Mouse (Mus musculus) C2C12 (cell line): Measurements from ENCODE around the gene Toporsl. TPM values are rescaled to one million over a fixed set of nuclear protein-coding genes. Genes with fewer than 3 reads are reported as not detected.

ENCODE experiments used
- H3K27me3 ChIP-seq: one replicate; pipeline ENCODE4 v1.6.1; 2011; ENCODE audit not compliant: control insufficient read depth, insufficient read depth, insufficient read length
- H3K36me3 ChIP-seq: one replicate; pipeline ENCODE4 v1.6.1; 2011; ENCODE audit not compliant: control insufficient read depth, insufficient read depth
- H3K4me3 ChIP-seq: one replicate; pipeline ENCODE4 v1.5.1; 2011; ENCODE audit warnings: mild to moderate bottlenecking, control low read depth; ENCODE audit not compliant: poor library complexity, insufficient read depth, severe bottlenecking
- H3K79me2 ChIP-seq: one replicate; pipeline ENCODE4 v1.6.1; 2011; ENCODE audit not compliant: control insufficient read depth, insufficient read depth
- H3K79me3 ChIP-seq: one replicate; pipeline ENCODE4 v1.6.1; 2011; ENCODE audit warnings: low read depth, control low read depth
- H3ac ChIP-seq: one replicate; pipeline ENCODE3; 2011; ENCODE audit warnings: low read depth; ENCODE audit not compliant: control insufficient read depth, insufficient read length
- CEBPB ChIP-seq: IDR thresholded peaks from one replicate; pipeline ENCODE4 v1.6.1; 2011; ENCODE audit warnings: low read depth, mild to moderate bottlenecking, control low read depth, moderate library complexity
- CTCF ChIP-seq: IDR thresholded peaks from one replicate; pipeline ENCODE4 v1.5.1; 2011; ENCODE audit not compliant: control insufficient read depth, insufficient read depth, insufficient read length
- FOSL1 ChIP-seq: IDR thresholded peaks from one replicate; pipeline ENCODE4 v1.8.0; 2011; ENCODE audit warnings: mild to moderate bottlenecking, low read length; ENCODE audit not compliant: poor library complexity, insufficient read depth, severe bottlenecking
- MAX ChIP-seq: IDR thresholded peaks from one replicate; pipeline ENCODE4 v1.6.1; 2011; ENCODE audit warnings: mild to moderate bottlenecking, control low read depth
- MYOD1 ChIP-seq: IDR thresholded peaks from one replicate; pipeline ENCODE4 v1.6.1; 2011; ENCODE audit warnings: low read depth; ENCODE audit not compliant: control insufficient read depth, insufficient read length
- MYOG ChIP-seq: IDR thresholded peaks from one replicate; pipeline ENCODE4 v1.6.1; 2011; ENCODE audit not compliant: control insufficient read depth, insufficient read length; ENCODE audit errors: extremely low read depth
- USF1 ChIP-seq: IDR thresholded peaks from one replicate; pipeline ENCODE4 v1.6.1; 2011; ENCODE audit warnings: low read depth, mild to moderate bottlenecking, control low read depth, moderate library complexity
- long read RNA-seq, 2 experiments: library from polyadenylated mRNA; unstranded; transcript quantifications; one replicate each; pipeline ENCODE4 v2.0.0; 2019 to 2020
- polyA plus RNA-seq: library from polyadenylated mRNA; unstranded; fragments of >200 nt; fragmentation: generic; extraction: Trizol; gene quantifications from one replicate; pipeline ENCODE4 v1.2.1, GENCODE M21; 2012; ENCODE audit warnings: missing spikeins

Toporsl gene
- not detected for polyA plus RNA-seq
- long read RNA-seq, experiment 1: 0 reads
- long read RNA-seq, experiment 2: 0 reads

DNA sequence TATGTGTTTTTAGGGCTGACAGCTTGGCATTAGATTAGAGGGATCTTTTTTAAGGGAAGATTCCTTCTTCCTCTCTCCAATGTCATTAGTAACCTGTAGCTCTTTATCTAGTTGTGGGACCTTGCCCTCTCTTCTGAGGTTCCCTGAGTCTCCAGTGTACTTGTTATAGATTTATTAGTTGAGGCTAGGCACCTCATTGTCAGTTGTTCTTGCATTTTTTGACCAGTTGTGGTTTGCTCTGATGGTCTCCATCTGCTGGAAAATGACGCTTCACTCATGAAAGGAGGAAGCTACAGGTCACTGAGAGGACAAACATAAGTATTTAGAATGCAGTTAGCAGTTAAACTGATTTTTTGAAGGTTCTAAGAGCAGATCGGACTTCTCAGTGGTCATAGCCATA is at the start of gene Toporsl:
TSS of gene Toporsl (plus strand) at position 348 of the 400 bp plus-strand sequence.
- Histone ChIP-seq H3ac (no peak within 1 kb of the TSS), H3K79me3 (no peaks in the 10 kb centered on the region), H3K79me2 (no peaks in the 10 kb centered on the region), H3K36me3 (no peaks in the 10 kb centered on the region), H3K27me3 (no peaks in the 10 kb centered on the region), H3K4me3 (no peak within 1 kb of the TSS)
- TF ChIP-seq MYOG (no peak), FOSL1 (no peak), CTCF (no peak), MYOD1 (no peak), CEBPB (no peak), USF1 (no peak), MAX (no peak)

GRCm38 (mm10) chr4:52557672-52558071 is 38.4 kb upstream of the Toporsl start:
- Histone ChIP-seq H3K79me3 (no peaks in the 10 kb centered on the region), H3K36me3 (no peaks in the 10 kb centered on the region), H3K4me3 (no peak overlapping the region), H3K27me3 (no peaks in the 10 kb centered on the region), H3K79me2 (no peaks in the 10 kb centered on the region), H3ac (no peak overlapping the region)
- TF ChIP-seq MYOD1 (no peak), MAX (no peak), USF1 (no peak), MYOG (no peak), CEBPB (no peak), FOSL1 (no peak), CTCF (no peak)

GRCm38 (mm10) chr4:52558080-52558479 is 38.0 kb upstream of the Toporsl start:
- Histone ChIP-seq H3K79me3 (no peaks in the 10 kb centered on the region), H3K4me3 (no peak overlapping the region), H3K79me2 (no peaks in the 10 kb centered on the region)

DNA sequence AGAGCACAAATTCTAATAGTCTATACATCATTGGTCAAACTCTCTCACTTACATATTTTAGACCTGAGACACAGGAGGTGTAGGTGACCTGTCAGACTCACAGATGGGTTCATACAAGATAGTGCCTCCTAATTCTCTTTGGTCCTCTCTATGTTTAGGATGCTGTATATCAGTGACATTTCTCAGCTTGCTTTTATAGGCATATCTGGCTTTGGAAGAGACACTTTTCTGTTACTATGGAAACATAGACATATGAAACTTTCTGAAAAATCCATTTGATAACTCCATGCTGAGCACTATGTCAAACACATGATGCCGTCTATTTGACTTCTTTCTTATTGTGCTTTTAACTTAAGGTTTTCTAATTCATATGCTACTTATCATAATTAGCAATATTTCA is 32.2 kb upstream of the Toporsl start:
- H3K79me3 ChIP-seq: no peaks in the 10 kb centered on the region
- no peak overlapping the region for H3ac ChIP-seq
- H3K36me3 ChIP-seq: no peaks in the 10 kb centered on the region
- H3K79me2 ChIP-seq: no peaks in the 10 kb centered on the region
- H3K4me3 ChIP-seq: no peak overlapping the region
- TF ChIP-seq CEBPB: no peak
- no peak for TF ChIP-seq MYOD1
- TF ChIP-seq CTCF: no peak
- no peak for TF ChIP-seq MAX
- no peak for TF ChIP-seq MYOG
- no peak for TF ChIP-seq USF1
- no peak for TF ChIP-seq FOSL1
- H3K27me3 ChIP-seq: no peaks in the 10 kb centered on the region

More at GRCm38 (mm10) chr4:52558080-52558479, 38.0 kb upstream of the Toporsl start:
- TF ChIP-seq MAX (no peak), CTCF (no peak), MYOD1 (no peak), CEBPB (no peak), FOSL1 (no peak), MYOG (no peak), USF1 (no peak)
- no peaks in the 10 kb centered on the region for H3K36me3 ChIP-seq
- no peaks in the 10 kb centered on the region for H3K27me3 ChIP-seq
- no peak overlapping the region for H3ac ChIP-seq

DNA sequence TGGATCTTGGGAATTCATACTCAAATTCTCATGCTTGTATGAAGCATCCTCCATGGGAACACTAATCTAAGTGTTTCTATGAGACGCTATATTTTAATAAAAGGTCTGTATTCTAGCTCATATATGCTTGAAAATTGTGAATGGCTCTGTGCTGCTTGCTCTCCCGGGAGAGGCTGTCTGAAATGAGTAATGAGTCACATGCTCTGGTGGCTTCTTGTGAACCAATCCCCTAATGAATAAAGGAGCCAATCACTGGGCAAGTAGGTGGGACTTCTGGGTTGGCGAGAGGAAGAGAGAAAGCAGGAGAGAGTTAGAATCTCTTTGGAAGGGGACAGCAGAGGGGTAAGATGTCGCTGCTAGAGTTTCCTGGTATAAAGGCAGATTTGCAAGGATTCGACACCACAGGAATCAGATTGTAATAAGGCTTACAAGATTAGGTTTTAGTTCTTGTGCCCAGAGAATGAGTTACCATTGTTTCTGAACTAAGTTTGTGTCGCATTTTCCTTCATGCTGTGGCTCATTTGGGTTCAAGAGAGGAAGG is 9.8 kb upstream of the Toporsl start:
- Histone ChIP-seq H3ac (no peak overlapping the region), H3K27me3 (no peaks in the 10 kb centered on the region), H3K36me3 (no peaks in the 10 kb centered on the region), H3K79me3 (no peaks in the 10 kb centered on the region), H3K79me2 (no peaks in the 10 kb centered on the region), H3K4me3 (no peak overlapping the region)
- TF ChIP-seq CTCF (no peak), FOSL1 (no peak), MAX (no peak), USF1 (no peak), MYOD1 (no peak), MYOG (no peak), CEBPB (no peak)

DNA sequence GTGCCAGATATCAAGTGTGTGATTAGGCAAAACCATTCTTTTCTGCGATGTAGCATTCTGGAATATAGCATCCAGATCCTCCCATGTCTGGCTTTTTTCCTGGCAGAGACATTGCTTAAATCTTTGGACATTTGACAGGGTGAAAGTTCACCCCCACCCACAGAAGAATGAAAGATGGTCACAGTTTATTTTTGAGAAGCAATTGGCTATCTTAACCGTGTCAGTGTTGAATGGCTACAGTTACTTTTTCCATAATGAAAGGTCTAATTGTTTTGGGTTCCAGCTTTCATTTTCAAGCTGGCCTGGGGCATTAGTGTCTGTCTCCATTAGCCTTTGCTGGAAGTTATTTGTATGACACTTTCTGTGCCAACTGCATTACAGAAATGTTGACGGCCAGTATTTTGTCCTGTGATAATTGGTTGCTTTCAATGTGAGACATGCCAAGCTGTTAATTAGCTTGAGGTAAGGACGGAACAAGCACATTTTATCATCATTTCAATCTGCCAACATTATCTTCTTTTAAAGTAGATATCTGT is 2.2 kb upstream of the Toporsl start:
- H3K27me3 ChIP-seq: no peaks in the 10 kb centered on the region
- H3K79me2 ChIP-seq: no peaks in the 10 kb centered on the region
- H3K36me3 ChIP-seq: no peaks in the 10 kb centered on the region
- no peak overlapping the region for H3K4me3 ChIP-seq
- TF ChIP-seq FOSL1 (no peak), USF1 (no peak), MYOD1 (no peak), MAX (no peak), CTCF (no peak), MYOG (no peak), CEBPB (no peak)
- H3ac ChIP-seq: no peak overlapping the region
- no peaks in the 10 kb centered on the region for H3K79me3 ChIP-seq
